Mouse (Mus musculus) testis, postnatal 14 days (tissue): ENCODE data around the gene Spns2.

Experiments
- DNase-seq: peaks from one replicate; pipeline ENCODE4 v3.0.0; 2021; ENCODE audit warnings: low spot score

Gene Spns2

DNA sequence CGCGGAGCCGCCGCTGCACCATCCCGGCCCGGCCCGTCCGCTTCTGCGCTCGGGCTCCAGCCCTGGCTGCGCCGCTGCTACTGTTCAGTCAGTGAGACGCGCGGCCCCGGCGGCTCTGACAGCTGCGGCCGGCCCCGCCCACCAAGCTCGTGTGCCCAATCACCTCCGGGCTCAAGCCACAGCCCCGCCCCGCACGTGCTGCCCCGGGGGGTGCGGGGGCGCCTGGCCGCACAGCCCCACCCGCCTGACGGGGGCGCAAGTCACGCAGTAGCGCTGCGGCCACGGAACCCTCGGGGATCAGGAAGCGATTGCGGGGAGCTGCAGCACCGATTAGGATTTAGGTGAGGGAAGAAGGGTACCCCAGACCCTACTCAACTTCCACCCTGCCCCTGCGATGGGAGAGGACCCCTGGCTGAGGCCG, at the start of gene Spns2:
TSS of gene Spns2 (minus strand) at position 24 of the 421 bp plus-strand sequence.
- peak; percentile 91 for DNase-seq

GRCm38 (mm10) chr11:72538811-72539210, 49.1 kb upstream of the Spns2 start:
- no peak for DNase-seq

- no peak for DNase-seq
Observed at GRCm38 (mm10) chr11:72538037-72538755, 48.5 kb upstream of the Spns2 start.

GRCm38 (mm10) chr11:72537503-72537902, 47.8 kb upstream of the Spns2 start:
- no peak for DNase-seq

DNA sequence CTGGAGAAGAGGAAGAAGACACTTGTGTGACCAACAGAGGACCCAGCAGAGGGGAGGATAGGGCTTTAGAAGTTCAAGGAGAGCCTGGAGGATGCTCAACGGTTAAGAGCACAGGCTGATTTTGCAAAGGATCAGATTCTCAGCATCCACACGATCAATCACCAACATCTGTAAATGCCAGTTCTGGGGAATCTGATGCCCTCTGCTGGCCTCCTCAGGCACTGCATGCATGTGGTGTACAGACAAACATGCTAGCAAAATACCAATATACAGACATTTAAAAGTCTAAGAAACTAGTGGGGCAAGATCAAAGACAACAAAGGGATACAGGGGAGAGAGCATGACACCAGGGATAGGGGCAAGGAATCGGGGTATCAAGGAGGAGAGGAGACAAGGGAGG, 45.8 kb upstream of the Spns2 start:
- DNase-seq, result no peak

DNA sequence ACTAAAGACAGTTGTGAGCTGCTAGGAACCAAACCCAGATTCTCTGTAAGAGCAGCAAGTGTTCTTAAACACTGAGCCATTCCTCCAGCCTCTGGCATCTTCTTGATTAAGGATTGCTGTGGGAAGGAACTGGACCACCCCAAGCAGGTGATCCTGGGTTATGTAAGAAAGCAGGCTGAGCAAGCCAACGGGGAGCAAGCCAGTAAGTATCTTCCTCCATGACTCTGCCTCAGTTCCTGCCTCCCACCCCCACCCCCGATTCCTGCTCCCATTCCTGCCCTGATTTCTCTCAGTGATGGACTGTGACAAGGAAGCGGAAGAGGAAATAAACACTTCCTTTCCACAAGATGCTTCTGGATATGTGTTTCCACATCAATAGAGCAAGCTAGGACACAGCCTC, 43.2 kb upstream of the Spns2 start:
- no peak for DNase-seq

- no peak for DNase-seq
Observed at GRCm38 (mm10) chr11:72531632-72532031, 41.9 kb upstream of the Spns2 start.

DNA sequence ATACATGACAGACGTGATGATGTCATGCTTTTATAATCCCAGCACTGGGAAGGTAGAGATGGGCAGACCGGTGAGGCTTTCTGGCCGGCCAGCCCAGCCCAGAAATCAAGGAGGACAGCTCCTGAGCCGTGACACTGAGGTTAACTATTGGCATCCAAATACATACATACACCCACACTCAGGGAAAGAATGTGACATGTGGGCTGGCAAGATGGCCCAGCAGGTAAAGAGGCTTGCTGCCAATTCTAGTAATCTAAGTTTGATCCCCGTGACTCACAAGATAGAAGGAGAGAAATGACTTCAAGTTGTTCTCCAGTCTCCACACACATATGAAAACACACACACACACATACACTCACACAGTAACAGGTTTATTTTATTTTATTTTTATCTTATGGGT, 41.4 kb upstream of the Spns2 start:
- no peak for DNase-seq

GRCm38 (mm10) chr11:72526190-72526589, 36.5 kb upstream of the Spns2 start:
- no peak for DNase-seq

DNA sequence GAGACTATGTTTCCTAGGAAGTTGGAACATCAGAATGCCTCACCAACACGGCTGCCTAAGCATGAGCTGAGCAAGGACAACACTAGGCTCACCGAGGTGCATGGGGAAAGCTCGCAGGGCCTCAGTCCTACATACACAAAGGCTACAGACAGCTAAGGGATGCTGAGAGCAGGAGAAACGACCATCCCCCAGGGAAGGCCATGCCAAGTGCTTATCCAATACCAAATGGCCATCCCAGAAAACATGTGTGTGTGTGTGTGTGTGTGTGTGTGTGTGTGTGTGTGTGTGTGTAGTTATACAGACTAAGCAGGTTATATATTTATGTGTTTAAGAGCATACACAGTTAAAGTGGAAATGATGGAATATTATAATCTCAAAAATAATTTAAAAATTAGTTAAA, 34.0 kb upstream of the Spns2 start:
- DNase-seq, result no peak

DNA sequence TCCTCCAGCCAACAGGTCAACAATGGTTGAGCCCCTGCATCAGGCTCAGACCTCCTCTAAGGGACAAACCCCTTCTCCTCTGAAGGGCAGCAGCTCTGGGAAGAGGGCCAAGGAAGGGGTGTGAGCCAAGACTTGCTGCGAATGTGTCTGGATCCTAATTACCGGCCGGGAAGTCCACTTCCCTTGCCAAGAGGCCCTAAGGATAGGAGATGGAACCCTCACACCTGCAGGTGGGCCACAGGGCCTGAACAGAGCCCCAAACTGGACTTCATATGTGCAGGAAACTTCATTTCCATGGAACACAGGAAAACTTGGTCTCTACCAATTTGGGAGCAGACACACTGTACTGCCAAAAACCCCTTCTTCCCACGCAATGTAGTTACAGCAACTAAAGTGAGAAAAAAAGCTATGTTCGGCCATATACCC, 32.9 kb upstream of the Spns2 start:
- DNase-seq, result no peak

DNA sequence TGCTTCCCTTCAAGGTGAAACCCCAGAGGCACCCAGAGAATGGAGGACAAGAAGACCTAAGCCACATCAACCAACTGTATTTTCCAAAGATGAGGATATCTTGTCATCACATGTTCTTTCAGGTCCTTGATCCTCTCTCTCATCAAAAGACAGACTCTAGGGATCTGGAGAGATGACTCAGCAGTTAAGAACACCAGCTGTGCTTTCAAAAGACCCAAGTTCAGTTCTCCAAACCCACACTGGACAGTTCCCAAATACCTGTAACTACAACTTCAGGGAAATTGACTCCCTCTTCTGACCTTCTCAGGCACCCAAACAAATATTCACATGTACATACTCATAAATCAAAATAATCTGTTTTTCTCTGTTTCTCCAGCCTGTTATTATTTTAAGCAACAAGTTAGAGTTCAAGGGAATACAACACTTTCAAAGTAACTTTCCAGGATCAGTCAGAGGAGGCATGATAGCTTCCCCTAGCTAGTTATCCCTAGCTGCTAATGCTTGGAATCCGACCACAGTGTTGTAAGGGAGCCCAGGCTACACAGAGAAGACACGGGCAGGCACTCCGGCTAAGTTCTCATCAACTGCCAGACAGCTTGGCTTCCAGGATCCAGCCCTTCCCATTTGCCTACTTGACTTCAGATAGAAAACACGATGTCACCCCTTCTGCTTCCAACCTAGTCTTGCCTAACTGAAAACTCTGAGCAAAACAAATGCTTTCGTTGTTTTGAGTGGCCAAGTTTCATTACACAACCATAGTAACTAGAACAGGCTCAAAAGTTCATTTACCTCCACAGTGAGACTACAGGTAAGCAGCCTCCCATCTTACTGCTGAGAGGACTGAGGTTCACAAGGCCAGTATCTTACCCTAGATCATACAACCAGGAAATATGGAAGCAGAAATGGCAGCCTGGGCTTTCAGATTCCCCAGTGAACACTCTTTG, 32.2 kb upstream of the Spns2 start:
- no peak for DNase-seq

GRCm38 (mm10) chr11:72519895-72520294, 30.2 kb upstream of the Spns2 start:
- DNase-seq, result no peak

- no peak for DNase-seq
Observed at GRCm38 (mm10) chr11:72519189-72519588, 29.5 kb upstream of the Spns2 start.

- no peak for DNase-seq
Observed at GRCm38 (mm10) chr11:72518449-72518848, 28.7 kb upstream of the Spns2 start.

DNA sequence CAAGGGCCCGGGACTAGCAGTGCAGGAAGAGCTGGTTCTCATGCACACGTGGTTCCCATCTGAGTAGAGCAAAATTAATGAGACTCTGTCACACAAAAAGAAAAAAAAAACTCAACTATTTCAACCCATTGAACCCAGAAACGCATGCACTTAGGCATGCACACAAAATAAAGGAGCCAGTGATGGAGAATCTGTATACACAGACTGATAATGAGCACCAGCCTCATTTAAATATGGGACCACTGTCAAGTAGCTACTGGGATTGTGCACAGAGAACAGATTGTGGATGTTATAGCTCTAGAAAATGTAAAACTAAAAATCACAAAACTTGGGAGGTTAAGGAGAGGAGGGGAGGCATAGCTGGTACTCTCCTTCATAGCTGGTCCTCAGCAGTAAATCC, 25.3 kb upstream of the Spns2 start:
- no peak for DNase-seq

GRCm38 (mm10) chr11:72508651-72509050, 18.9 kb upstream of the Spns2 start:
- DNase-seq, result no peak

DNA sequence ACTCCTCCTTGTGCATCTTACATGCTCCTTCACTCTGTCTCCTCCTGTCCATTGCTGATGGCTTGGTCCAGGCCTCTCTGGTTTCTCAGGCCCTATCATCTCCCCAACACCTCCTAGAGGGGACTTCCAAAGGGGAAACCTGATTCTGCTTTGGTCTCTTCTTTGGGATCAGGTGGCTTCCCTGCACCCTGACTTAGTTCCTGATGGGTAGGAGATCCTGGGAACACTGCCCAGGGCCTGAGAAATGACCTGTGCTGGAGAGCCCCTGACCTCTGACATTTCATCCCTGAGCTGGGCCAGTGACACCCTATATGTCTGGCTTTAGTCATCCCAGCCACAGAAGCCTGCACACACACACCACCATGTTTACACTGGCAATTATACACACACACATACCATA, 17.9 kb upstream of the Spns2 start:
- DNase-seq, result no peak

- no peak for DNase-seq
Observed at GRCm38 (mm10) chr11:72504016-72504797, 14.5 kb upstream of the Spns2 start.

- no peak for DNase-seq
Observed at GRCm38 (mm10) chr11:72503501-72503921, 13.8 kb upstream of the Spns2 start.

DNA sequence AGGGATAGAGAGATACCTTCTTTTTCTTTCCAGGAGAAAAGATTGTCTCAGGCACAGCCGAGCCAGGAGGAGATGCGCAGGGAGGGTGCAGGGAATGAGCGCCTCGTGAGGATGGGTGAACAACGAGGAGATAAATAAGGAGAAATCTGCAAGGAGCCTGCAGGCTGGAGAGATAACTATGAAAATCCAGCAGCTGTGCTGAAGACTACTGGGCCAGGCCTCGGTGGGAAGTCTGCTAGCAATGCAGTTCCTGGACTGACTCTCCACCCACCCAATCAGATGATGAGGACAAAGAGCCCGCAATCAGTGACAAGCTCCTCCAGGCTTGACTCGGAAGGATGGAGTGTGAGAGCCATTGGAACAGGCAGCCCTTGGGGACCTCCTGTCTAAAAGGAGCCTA, 12.5 kb upstream of the Spns2 start:
- no peak for DNase-seq

DNA sequence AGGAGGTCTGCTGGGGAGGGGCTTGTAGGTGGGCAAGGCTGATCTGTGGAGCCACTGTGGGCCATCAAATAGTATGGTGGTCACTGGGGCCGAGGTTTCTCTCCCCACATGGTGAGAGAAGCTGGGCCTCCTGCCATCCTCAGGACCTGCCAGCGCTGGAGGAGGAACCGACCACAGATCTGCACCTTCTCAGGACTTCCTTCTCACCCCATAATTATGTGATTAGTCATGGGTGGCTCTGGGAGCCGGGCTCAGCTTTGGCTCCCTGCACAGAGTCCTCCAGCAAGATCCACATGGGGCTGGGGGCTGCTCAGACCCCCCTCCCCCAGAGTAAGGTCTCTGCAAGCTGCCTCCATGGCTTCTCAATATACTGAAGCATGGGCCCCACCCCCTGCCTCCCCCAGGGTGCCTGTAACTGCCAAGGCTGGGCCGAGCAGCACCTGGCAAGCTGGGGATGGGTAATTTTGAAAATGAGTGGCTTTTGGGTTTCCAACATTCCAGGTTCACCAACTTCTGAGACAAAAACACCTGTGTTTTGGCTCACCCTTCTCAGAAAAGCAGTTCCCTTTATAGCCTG, 11.8 kb upstream of the Spns2 start:
- DNase-seq, result no peak
